Mouse (Mus musculus) urinary bladder, postnatal 36 days (tissue): ENCODE data around the gene Lalba.
"Not testable (repeated sequence)": the region's sequence is repeated elsewhere in the genome, so short reads cannot be mapped to it uniquely, and the experiment has no call there.

Experiments used
- DNase-seq, 2 experiments: peaks; one replicate each; pipeline ENCODE4 v3.0.0; 2022; ENCODE audit warnings: low spot score in 2 of 2, mixed read lengths in 1 of 2

The Lalba gene

GRCm38 (mm10) chr15:98492102-98492501 lies 9.6 kb upstream of the Lalba start, which contains the start of gene Olfr279:
Olfr279 (plus strand) TSS chr15:98492402.
- no peak for DNase-seq

GRCm38 (mm10) chr15:98491332-98491731 lies 8.8 kb upstream of the Lalba start:
- DNase-seq, result peak in 1 of 2 experiments; percentile 19

GRCm38 (mm10) chr15:98486433-98487021 lies 4.0 kb upstream of the Lalba start:
- DNase-seq, result no peak

- peak; percentile 19 to 23 for DNase-seq
Observed at GRCm38 (mm10) chr15:98483907-98484886, 1.7 kb upstream of the Lalba start.

- no peak for DNase-seq
Observed at GRCm38 (mm10) chr15:98479568-98480102, 2.9 kb downstream of the Lalba start.

- DNase-seq, result no peak
Observed at GRCm38 (mm10) chr15:98476281-98476680, 6.2 kb downstream of the Lalba start.

- DNase-seq, result peak; percentile 25 to 33
Observed at GRCm38 (mm10) chr15:98475382-98475781, 7.1 kb downstream of the Lalba start.

- no peak for DNase-seq
Observed at GRCm38 (mm10) chr15:98474958-98475357, 7.6 kb downstream of the Lalba start.

GRCm38 (mm10) chr15:98471539-98471938 lies 11.0 kb downstream of the Lalba start:
- no peak for DNase-seq

GRCm38 (mm10) chr15:98469596-98469995 lies 12.9 kb downstream of the Lalba start, which contains the start of gene OR5BS1P:
OR5BS1P (plus strand) TSS chr15:98469896.
- DNase-seq, result no peak

- DNase-seq, result no peak
Observed at GRCm38 (mm10) chr15:98452288-98452687, 30.2 kb downstream of the Lalba start, which contains the start of gene Olfr281. Olfr281 (plus strand) TSS chr15:98452588.

GRCm38 (mm10) chr15:98448521-98448920 lies 34.0 kb downstream of the Lalba start:
- no peak for DNase-seq

GRCm38 (mm10) chr15:98444561-98444960 lies 38.0 kb downstream of the Lalba start:
- DNase-seq, result no peak

GRCm38 (mm10) chr15:98430925-98431324 lies 51.6 kb downstream of the Lalba start, which contains the start of gene Olfr282:
Olfr282 (plus strand) TSS chr15:98431225.
- not testable (repeated sequence) for DNase-seq
